Comparison of ENCODE assay signal across 9 mouse cellular contexts in genomic region chr5:21732930-21733329, GRCm38 (mm10). TPM values are rescaled to one million over a fixed set of nuclear protein-coding genes. Genes with fewer than 3 reads are reported as not detected.
DNase-seq lines count a peak whose midpoint lies in the region; ATAC-seq and TF ChIP-seq lines count a peak whose summit lies in the region.
"Had no signal": no experiment of that assay in that cellular context is flagged by ENCODE, and none has a peak within 500 bp of the region (broad histone marks: within the 10 kb centered on the region; RNA-seq: fewer than 3 reads in every experiment).

No protein-coding gene starts in this region.

- no peak overlapping the region for H3K27ac ChIP-seq in liver, adult 2 months (replicated peaks; ENCODE audit: insufficient read depth, low read depth, low read length)
- no peak overlapping the region for H3K27ac ChIP-seq in liver, embryonic 11.5 days (ENCODE audit: low read depth, low read length)
- H3K27ac ChIP-seq in embryonic facial prominence, embryonic 12.5 days, result 0 out of 2 replicates have a peak overlapping the region, but pooled peaks have one; percentile 23
- peak overlapping the region; percentile 74 to 83 for H3K27ac ChIP-seq in heart, embryonic 14.5 days (replicated peaks in 1 of 2; ENCODE audit: control insufficient read depth in 1 of 2, insufficient read depth in 1 of 2, low read depth in 2 of 2, low read length in 2 of 2)
- H3K27ac ChIP-seq in lung, embryonic 15.5 days, result no peak overlapping the region
- H3K27ac ChIP-seq: liver, embryonic 13.5 days had no signal

- H3K79me2 ChIP-seq in liver, adult 2 months (ENCODE audit: control insufficient read depth, insufficient read depth, low read length), result no peaks in the 10 kb centered on the region; the same call in 1 of the 2 replicates

- H3K9ac ChIP-seq in liver, adult 2 months (ENCODE audit: low read depth, low read length), result no peak overlapping the region
- no peak overlapping the region for H3K9ac ChIP-seq in liver, embryonic 11.5 days (ENCODE audit: low read depth, low read length)
- no peak overlapping the region for H3K9ac ChIP-seq in embryonic facial prominence, embryonic 12.5 days
- H3K9ac ChIP-seq in heart, embryonic 14.5 days (ENCODE audit: low read length), result no peak overlapping the region
- H3K9ac ChIP-seq in lung, embryonic 15.5 days, result no peak overlapping the region
- H3K9ac ChIP-seq: liver, embryonic 13.5 days had no signal

- H3K9me3 ChIP-seq in liver, embryonic 11.5 days (ENCODE audit: control insufficient read depth, low read length), result no peaks in the 10 kb centered on the region
- no peaks in the 10 kb centered on the region for H3K9me3 ChIP-seq in embryonic facial prominence, embryonic 12.5 days
- H3K9me3 ChIP-seq in heart, embryonic 14.5 days (ENCODE audit: control insufficient read depth, low read length), result no peaks in the 10 kb centered on the region
- no peaks in the 10 kb centered on the region for H3K9me3 ChIP-seq in lung, embryonic 15.5 days
- H3K9me3 ChIP-seq: liver, embryonic 13.5 days had no signal

- no peak for DNase-seq in liver, adult 2 months (ENCODE audit: extremely low read depth, low read depth, low spot score)
- no peak for DNase-seq in liver, embryonic 11.5 days (ENCODE audit: low spot score)
- peak; percentile 79 for DNase-seq in kidney, postnatal 10 days
- peak; percentile 89 for DNase-seq in retina, embryonic 14.5 days (ENCODE audit: low spot score)
- DNase-seq: liver, embryonic 13.5 days had no signal

- H3K4me1 ChIP-seq in liver, adult 2 months (ENCODE audit: control insufficient read depth, insufficient read depth, low read length), result peaks cover 3% of the 10 kb centered on the region
- peaks cover 4% of the 10 kb centered on the region for H3K4me1 ChIP-seq in liver, embryonic 11.5 days (replicated peaks; ENCODE audit: control insufficient read depth, insufficient read depth, low read length)
- H3K4me1 ChIP-seq in embryonic facial prominence, embryonic 12.5 days, result peaks cover 4% of the 10 kb centered on the region
- H3K4me1 ChIP-seq in heart, embryonic 14.5 days (ENCODE audit: control insufficient read depth in 2 of 2, insufficient read depth in 2 of 2, low read length in 2 of 2), result peaks cover 3 to 10% of the 10 kb centered on the region in 2 experiments; a peak in 2 of 4 replicates
- H3K4me1 ChIP-seq in lung, embryonic 15.5 days, result peaks cover 3% of the 10 kb centered on the region

- ATAC-seq in liver, embryonic 11.5 days (replicated peaks; ENCODE audit: low FRiP score), result no peak
- peak; percentile 74; the same call in 1 of the 2 replicates for ATAC-seq in embryonic facial prominence, embryonic 12.5 days (ENCODE audit: insufficient number of reproducible peaks, insufficient read depth, low FRiP score, low TSS enrichment)
- peak; percentile 83 for ATAC-seq in heart, embryonic 14.5 days (ENCODE audit: insufficient number of reproducible peaks, insufficient read depth, low FRiP score, low read depth)
- ATAC-seq in lung, embryonic 15.5 days (ENCODE audit: borderline replicate concordance, extremely low read depth, low FRiP score, low TSS enrichment), result 0 out of 2 replicates have a peak, but pooled peaks have one; percentile 23
- no peak for ATAC-seq in monocyte, adult 5-6 weeks (replicated peaks; ENCODE audit: insufficient number of reproducible peaks, low FRiP score, low TSS enrichment, poor library complexity, severe bottlenecking)

- H3K36me3 ChIP-seq in liver, adult 2 months (ENCODE audit: control insufficient read depth, insufficient read depth, low read length), result no peaks in the 10 kb centered on the region
- H3K36me3 ChIP-seq in liver, embryonic 11.5 days (ENCODE audit: control insufficient read depth, insufficient read depth, low read length), result no peaks in the 10 kb centered on the region
- H3K36me3 ChIP-seq in embryonic facial prominence, embryonic 12.5 days, result no peaks in the 10 kb centered on the region
- H3K36me3 ChIP-seq in heart, embryonic 14.5 days (ENCODE audit: control insufficient read depth, insufficient read depth, low read length), result no peaks in the 10 kb centered on the region
- no peaks in the 10 kb centered on the region for H3K36me3 ChIP-seq in lung, embryonic 15.5 days
- H3K36me3 ChIP-seq: liver, embryonic 13.5 days had no signal

- TF ChIP-seq CTCF in liver, adult 2 months (IDR thresholded peaks at IDR 0.05; ENCODE audit: low read depth, low read length), result peak; percentile 41; the same call in 1 of the 2 replicates

- H3K4me3 ChIP-seq in liver, adult 2 months (ENCODE audit: insufficient read depth, low read depth, low read length), result no peak overlapping the region
- H3K4me3 ChIP-seq in liver, embryonic 11.5 days (ENCODE audit: low read depth, low read length), result no peak overlapping the region
- H3K4me3 ChIP-seq in embryonic facial prominence, embryonic 12.5 days, result no peak overlapping the region
- H3K4me3 ChIP-seq in heart, embryonic 14.5 days (ENCODE audit: control insufficient read depth in 1 of 2, insufficient read depth in 1 of 2, low read depth in 1 of 2, low read length in 2 of 2), result no peak overlapping the region
- no peak overlapping the region for H3K4me3 ChIP-seq in lung, embryonic 15.5 days
- H3K4me3 ChIP-seq: liver, embryonic 13.5 days had no signal

- 67% methylated on average over 8 of the region's 8 CpGs for WGBS in liver, adult 2 months
- 66% methylated on average over 8 of the region's 8 CpGs for WGBS in liver, embryonic 11.5 days
- 36% methylated on average over 8 of the region's 8 CpGs for WGBS in embryonic facial prominence, embryonic 12.5 days
- WGBS in heart, embryonic 14.5 days, result 15% methylated on average over 8 of the region's 8 CpGs
- WGBS in lung, embryonic 15.5 days, result 32% methylated on average over 8 of the region's 8 CpGs

- no peak overlapping the region for H3K4me2 ChIP-seq in liver, embryonic 11.5 days
- H3K4me2 ChIP-seq in embryonic facial prominence, embryonic 12.5 days (replicated peaks), result no peak overlapping the region
- H3K4me2 ChIP-seq in heart, embryonic 14.5 days (ENCODE audit: low read length), result peak overlapping the region; percentile 26; the same call in 1 of the 2 replicates
- no peak overlapping the region for H3K4me2 ChIP-seq in lung, embryonic 15.5 days
- H3K4me2 ChIP-seq: liver, embryonic 13.5 days had no signal

- no peak for TF ChIP-seq POLR2A in liver, adult 2 months (IDR thresholded peaks at IDR 0.05; ENCODE audit: extremely low read depth, insufficient read depth, low read length)

- H3K27me3 ChIP-seq in liver, adult 2 months (ENCODE audit: control insufficient read depth, insufficient read depth, low read length), result no peaks in the 10 kb centered on the region
- H3K27me3 ChIP-seq in liver, embryonic 11.5 days (replicated peaks; ENCODE audit: control insufficient read depth, insufficient read depth, low read length), result no peaks in the 10 kb centered on the region
- no peaks in the 10 kb centered on the region for H3K27me3 ChIP-seq in embryonic facial prominence, embryonic 12.5 days
- no peaks in the 10 kb centered on the region for H3K27me3 ChIP-seq in heart, embryonic 14.5 days (ENCODE audit: control insufficient read depth, insufficient read depth, low read length)
- no peaks in the 10 kb centered on the region for H3K27me3 ChIP-seq in lung, embryonic 15.5 days
- H3K27me3 ChIP-seq: liver, embryonic 13.5 days had no signal

RNA-seq across cellular contexts. Expression of gene Pmpcb, which starts 4.0 kb away (rescaled TPM):
- 160 and 167 TPM in 2 replicates for total RNA-seq in liver, adult 2 months (2014; rRNA removed)
- polyA plus RNA-seq in liver, adult 2 months (2012; rRNA removed), result 63.4 and 71.6 TPM in 2 replicates
- polyA plus RNA-seq in liver, embryonic 11.5 days (2014; fragmentation: Nextera tagmentation; extraction: Ambion mirVana), result 89.6 and 90.9 TPM in 2 replicates
- 83.8 and 89.1 TPM in 2 replicates for polyA plus RNA-seq in embryonic facial prominence, embryonic 12.5 days (2016; fragmentation: Nextera tagmentation; extraction: Ambion mirVana)
- 165 and 168 TPM in 2 replicates for polyA plus RNA-seq in heart, embryonic 14.5 days (2014; fragmentation: Nextera tagmentation; extraction: Ambion mirVana)
- 76.3 and 78.8 TPM in 2 replicates for polyA plus RNA-seq in lung, embryonic 15.5 days (2015; fragmentation: Nextera tagmentation; extraction: Ambion mirVana)
- 72.0 to 160 TPM (median 85.6 TPM) in 3 replicates for total RNA-seq in monocyte, adult 5-6 weeks (2017)

RNA-seq across cellular contexts. Expression of gene Napepld, which starts 31.7 kb away (rescaled TPM):
- total RNA-seq in liver, adult 2 months (2014; rRNA removed), result 0.83 and 0.87 TPM in 2 replicates
- polyA plus RNA-seq in liver, adult 2 months (2012; rRNA removed), result 0.37 and 0.40 TPM in 2 replicates
- 3.6 and 3.9 TPM in 2 replicates for polyA plus RNA-seq in liver, embryonic 11.5 days (2014; fragmentation: Nextera tagmentation; extraction: Ambion mirVana)
- polyA plus RNA-seq in embryonic facial prominence, embryonic 12.5 days (2016; fragmentation: Nextera tagmentation; extraction: Ambion mirVana), result 3.2 and 3.3 TPM in 2 replicates
- 8.7 and 9.4 TPM in 2 replicates for polyA plus RNA-seq in heart, embryonic 14.5 days (2014; fragmentation: Nextera tagmentation; extraction: Ambion mirVana)
- polyA plus RNA-seq in lung, embryonic 15.5 days (2015; fragmentation: Nextera tagmentation; extraction: Ambion mirVana), result 4.0 and 4.9 TPM in 2 replicates
- 0.21 to 0.95 TPM (median 0.87 TPM) in 3 replicates for total RNA-seq in monocyte, adult 5-6 weeks (2017)

RNA-seq across cellular contexts. Expression of gene Dnajc2, which starts 52.1 kb away (rescaled TPM):
- total RNA-seq in liver, adult 2 months (2014; rRNA removed), result 8.7 and 10.6 TPM in 2 replicates
- 4.9 and 7.0 TPM in 2 replicates for polyA plus RNA-seq in liver, adult 2 months (2012; rRNA removed)
- polyA plus RNA-seq in liver, embryonic 11.5 days (2014; fragmentation: Nextera tagmentation; extraction: Ambion mirVana), result 99.9 and 104 TPM in 2 replicates
- 76.9 and 79.8 TPM in 2 replicates for polyA plus RNA-seq in embryonic facial prominence, embryonic 12.5 days (2016; fragmentation: Nextera tagmentation; extraction: Ambion mirVana)
- polyA plus RNA-seq in heart, embryonic 14.5 days (2014; fragmentation: Nextera tagmentation; extraction: Ambion mirVana), result 48.4 and 49.2 TPM in 2 replicates
- polyA plus RNA-seq in lung, embryonic 15.5 days (2015; fragmentation: Nextera tagmentation; extraction: Ambion mirVana), result 62.4 and 66.9 TPM in 2 replicates
- total RNA-seq in monocyte, adult 5-6 weeks (2017), result 90.7 to 113 TPM (median 108 TPM) in 3 replicates

RNA-seq across cellular contexts. Expression of gene Psmc2, which starts 52.2 kb away (rescaled TPM):
- total RNA-seq in liver, adult 2 months (2014; rRNA removed), result 48.0 and 50.0 TPM in 2 replicates
- polyA plus RNA-seq in liver, adult 2 months (2012; rRNA removed), result 30.3 and 31.3 TPM in 2 replicates
- 229 and 246 TPM in 2 replicates for polyA plus RNA-seq in liver, embryonic 11.5 days (2014; fragmentation: Nextera tagmentation; extraction: Ambion mirVana)
- polyA plus RNA-seq in embryonic facial prominence, embryonic 12.5 days (2016; fragmentation: Nextera tagmentation; extraction: Ambion mirVana), result 188 and 198 TPM in 2 replicates
- 136 and 140 TPM in 2 replicates for polyA plus RNA-seq in heart, embryonic 14.5 days (2014; fragmentation: Nextera tagmentation; extraction: Ambion mirVana)
- polyA plus RNA-seq in lung, embryonic 15.5 days (2015; fragmentation: Nextera tagmentation; extraction: Ambion mirVana), result 187 and 190 TPM in 2 replicates
- 69.9 to 75.6 TPM (median 74.7 TPM) in 3 replicates for total RNA-seq in monocyte, adult 5-6 weeks (2017)

Comparison
In these comparisons a context has a peak if more than half of its experiments do, and no peak if none do; other contexts are left out.
1. DNase-seq: peak in kidney, postnatal 10 days (single experiment) and retina, embryonic 14.5 days (single experiment); none in liver, adult 2 months (single experiment) and liver, embryonic 11.5 days (single experiment).
2. H3K27ac ChIP-seq: peak in embryonic facial prominence, embryonic 12.5 days (single experiment) and heart, embryonic 14.5 days (2 of 2); none in liver, adult 2 months (single experiment), liver, embryonic 11.5 days (single experiment) and lung, embryonic 15.5 days (single experiment).
3. ATAC-seq: peak in embryonic facial prominence, embryonic 12.5 days (single experiment), heart, embryonic 14.5 days (single experiment) and lung, embryonic 15.5 days (single experiment); none in liver, embryonic 11.5 days (single experiment) and monocyte, adult 5-6 weeks (single experiment).